Mouse (Mus musculus) right cerebral cortex, postnatal 10 days (tissue): ENCODE results near the gene Bbip1.
"Not testable (repeated sequence)": the region's sequence is repeated elsewhere in the genome, so short reads cannot be mapped to it uniquely, and the experiment has no call there.

Experiments used
- DNase-seq, 2 experiments: peaks; one replicate each; pipeline ENCODE4 v3.0.0; 2021; ENCODE audit warnings: low spot score in 2 of 2

The Bbip1 gene

GRCm38 (mm10) chr19:53943802-53944785 lies at the start of gene Bbip1, which contains the start of gene Shoc2:
Gene Bbip1 (minus strand): TSS chr19:53944627.
Gene Shoc2 (plus strand): TSS chr19:53944306.
- peak; percentile 99 to 100 for DNase-seq

GRCm38 (mm10) chr19:53993860-53994259 lies 49.4 kb upstream of the Bbip1 start:
- DNase-seq: no peak

GRCm38 (mm10) chr19:53990538-53990937 lies 46.1 kb upstream of the Bbip1 start:
- DNase-seq: no peak

- no peak for DNase-seq
These were observed 40.2 kb upstream of the Bbip1 start for GRCm38 (mm10) chr19:53984628-53985027.

- DNase-seq: no peak
These were observed 38.9 kb upstream of the Bbip1 start for GRCm38 (mm10) chr19:53983336-53983735.

- no peak for DNase-seq
These were observed 37.6 kb upstream of the Bbip1 start for GRCm38 (mm10) chr19:53982041-53982440.

GRCm38 (mm10) chr19:53973656-53974055 lies 29.2 kb upstream of the Bbip1 start:
- no peak for DNase-seq

GRCm38 (mm10) chr19:53971938-53972337 lies 27.5 kb upstream of the Bbip1 start:
- DNase-seq: no peak

- no peak for DNase-seq
These were observed 24.8 kb upstream of the Bbip1 start for GRCm38 (mm10) chr19:53969226-53969625.

GRCm38 (mm10) chr19:53964910-53965633 lies 20.6 kb upstream of the Bbip1 start:
- DNase-seq: no peak

- DNase-seq: not testable (repeated sequence)
These were observed 19.9 kb upstream of the Bbip1 start for GRCm38 (mm10) chr19:53964347-53964746.

- DNase-seq: no peak
These were observed 18.1 kb upstream of the Bbip1 start for GRCm38 (mm10) chr19:53962511-53962910.

GRCm38 (mm10) chr19:53957513-53957912 lies 13.1 kb upstream of the Bbip1 start:
- no peak for DNase-seq

- DNase-seq: peak; percentile 58 to 67
These were observed 980 bp upstream of the Bbip1 start for GRCm38 (mm10) chr19:53945171-53946042.

- DNase-seq: no peak
These were observed 351 bp upstream of the Bbip1 start for GRCm38 (mm10) chr19:53944786-53945169.

GRCm38 (mm10) chr19:53942342-53942741 lies 2.1 kb downstream of the Bbip1 start:
- no peak for DNase-seq

- DNase-seq: no peak
These were observed 3.3 kb downstream of the Bbip1 start for GRCm38 (mm10) chr19:53941139-53941538.

GRCm38 (mm10) chr19:53939467-53939866 lies 5.0 kb downstream of the Bbip1 start:
- no peak for DNase-seq

GRCm38 (mm10) chr19:53934046-53934445 lies 10.4 kb downstream of the Bbip1 start:
- no peak for DNase-seq

- DNase-seq: no peak
These were observed 11.4 kb downstream of the Bbip1 start for GRCm38 (mm10) chr19:53933050-53933449.

GRCm38 (mm10) chr19:53929218-53929617 lies 15.2 kb downstream of the Bbip1 start:
- no peak for DNase-seq

GRCm38 (mm10) chr19:53926705-53927104 lies 17.7 kb downstream of the Bbip1 start:
- DNase-seq: no peak
